Mouse (Mus musculus): ENCODE data around the gene B4galnt3.

- TF ChIP-seq CTCF (IDR thresholded peaks at IDR 0.05; ENCODE audit: low read depth) (peak; percentile 46), EP300 (IDR thresholded peaks at IDR 0.05; ENCODE audit: low read depth) (no peak)
Measured at GRCm38 (mm10) chr6:120188376-120189235, 105.8 kb downstream of the B4galnt3 start.
